Mouse (Mus musculus) intestine, embryonic 16.5 days (tissue): Measurements from ENCODE around the gene Plek. TPM values are rescaled to one million over a fixed set of nuclear protein-coding genes. Genes with fewer than 3 reads are reported as not detected.

Experiments used
- ATAC-seq: fragments of 200-750 bp; cut with Nextera tagmentation; 2 replicates; pipeline ENCODE4 v1.8.0; 2017; ENCODE audit warnings: moderate TSS enrichment, moderate library complexity
- H3K27ac ChIP-seq: fragments of 300-500 bp; sonication (generic); 2 replicates; pipeline ENCODE4 v1.5.1; 2014; ENCODE audit warnings: mild to moderate bottlenecking, low read length
- H3K27me3 ChIP-seq: fragments of 300-500 bp; sonication (generic); replicated peaks from 2 replicates; pipeline ENCODE4 v1.6.1; 2014; ENCODE audit warnings: low read length, control low read depth, mixed read lengths; ENCODE audit not compliant: control insufficient read depth, insufficient read depth
- H3K36me3 ChIP-seq: fragments of 300-500 bp; sonication (generic); 2 replicates; pipeline ENCODE4 v1.6.1; 2014; ENCODE audit warnings: low read length, control low read depth; ENCODE audit not compliant: control insufficient read depth, insufficient read depth
- H3K4me1 ChIP-seq: fragments of 300-500 bp; sonication (generic); 2 replicates; pipeline ENCODE4 v1.6.1; 2014; ENCODE audit warnings: low read length, control low read depth, mixed read lengths; ENCODE audit not compliant: control insufficient read depth, insufficient read depth
- H3K4me2 ChIP-seq: fragments of 300-500 bp; sonication (generic); 2 replicates; pipeline ENCODE4 v1.6.1; 2014; ENCODE audit warnings: low read depth, low read length, control low read depth
- H3K4me3 ChIP-seq: fragments of 300-500 bp; sonication (generic); 2 replicates; pipeline ENCODE4 v1.5.1; 2014; ENCODE audit warnings: mild to moderate bottlenecking, low read length
- H3K9ac ChIP-seq: fragments of 300-500 bp; sonication (generic); 2 replicates; pipeline ENCODE4 v1.6.1; 2014; ENCODE audit warnings: low read depth, low read length
- H3K9me3 ChIP-seq: fragments of 300-500 bp; sonication (generic); 2 replicates; pipeline ENCODE4 v1.6.1; 2016; ENCODE audit warnings: low read length, control low read depth; ENCODE audit not compliant: control insufficient read depth
- WGBS: fragments of 180-500 bp; shearing (Covaris S2); extraction: QIAGEN DNeasy Blood & Tissue Kit; methylation state at CpG from one replicate; pipeline ENCODE4 v1.1.7; 2014; 5-methylcytosine and 5-hydroxymethylcytosine counted together
- polyA plus RNA-seq: library from polyadenylated mRNA; unstranded; fragments of >200 nt; fragmentation: Nextera tagmentation; extraction: Ambion mirVana; gene quantifications from 2 replicates; pipeline ENCODE4 v1.2.1, GENCODE M21; 2015

The Plek gene
- polyA plus RNA-seq, 1 experiment from 2014 or later = 2.2 TPM

- ATAC-seq = no peak
- Histone ChIP-seq H3K9me3 (no peaks in the 10 kb centered on the region), H3K36me3 (no peaks in the 10 kb centered on the region), H3K4me3 (no peak overlapping the region), H3K4me1 (no peaks in the 10 kb centered on the region), H3K4me2 (no peak overlapping the region), H3K27me3 (no peaks in the 10 kb centered on the region), H3K27ac (no peak overlapping the region), H3K9ac (no peak overlapping the region)
- 84% methylated on average over 3 of the region's 3 CpGs for WGBS
Observed at GRCm38 (mm10) chr11:17003757-17004156, 48.4 kb downstream of the Plek start.

- WGBS = 67% methylated on average over 7 of the region's 7 CpGs
Observed at GRCm38 (mm10) chr11:17002739-17003373, 49.3 kb downstream of the Plek start.

GRCm38 (mm10) chr11:17000353-17001334 is 51.5 kb downstream of the Plek start:
- no peaks in the 10 kb centered on the region for H3K4me1 ChIP-seq
- WGBS = 61% methylated on average over 9 of the region's 9 CpGs
- H3K27me3 ChIP-seq = no peaks in the 10 kb centered on the region
- no peak overlapping the region for H3K9ac ChIP-seq
- ATAC-seq = no peak
- no peak overlapping the region for H3K27ac ChIP-seq
- no peak overlapping the region for H3K4me3 ChIP-seq
- H3K36me3 ChIP-seq = no peaks in the 10 kb centered on the region
- no peaks in the 10 kb centered on the region for H3K9me3 ChIP-seq
- H3K4me2 ChIP-seq = no peak overlapping the region

More at GRCm38 (mm10) chr11:17002739-17003373, 49.3 kb downstream of the Plek start:
- Histone ChIP-seq H3K36me3 (no peaks in the 10 kb centered on the region), H3K27me3 (no peaks in the 10 kb centered on the region), H3K4me2 (no peak overlapping the region), H3K9me3 (no peaks in the 10 kb centered on the region), H3K4me3 (no peak overlapping the region), H3K4me1 (no peaks in the 10 kb centered on the region), H3K27ac (no peak overlapping the region), H3K9ac (no peak overlapping the region)
- ATAC-seq = no peak

- no peak overlapping the region for H3K4me3 ChIP-seq
- no peaks in the 10 kb centered on the region for H3K9me3 ChIP-seq
- no peak overlapping the region for H3K9ac ChIP-seq
- ATAC-seq = no peak
- no peak overlapping the region for H3K27ac ChIP-seq
- H3K4me1 ChIP-seq = no peaks in the 10 kb centered on the region
- H3K27me3 ChIP-seq = no peaks in the 10 kb centered on the region
- no peaks in the 10 kb centered on the region for H3K36me3 ChIP-seq
- no peak overlapping the region for H3K4me2 ChIP-seq
Observed at GRCm38 (mm10) chr11:16999933-17000332, 52.2 kb downstream of the Plek start.

GRCm38 (mm10) chr11:16999387-16999786 is 52.8 kb downstream of the Plek start:
- H3K4me2 ChIP-seq = no peak overlapping the region
- H3K27ac ChIP-seq = no peak overlapping the region
- 90% methylated on average over 4 of the region's 4 CpGs for WGBS
- H3K36me3 ChIP-seq = no peaks in the 10 kb centered on the region
- no peak overlapping the region for H3K4me3 ChIP-seq
- H3K4me1 ChIP-seq = no peaks in the 10 kb centered on the region
- H3K9ac ChIP-seq = no peak overlapping the region
- no peaks in the 10 kb centered on the region for H3K9me3 ChIP-seq
- H3K27me3 ChIP-seq = no peaks in the 10 kb centered on the region
- ATAC-seq = no peak

GRCm38 (mm10) chr11:16997465-16997864 is 54.7 kb downstream of the Plek start:
- no peak for ATAC-seq
- Histone ChIP-seq H3K27me3 (no peaks in the 10 kb centered on the region), H3K4me1 (no peaks in the 10 kb centered on the region), H3K36me3 (no peaks in the 10 kb centered on the region), H3K4me3 (no peak overlapping the region), H3K4me2 (no peak overlapping the region), H3K27ac (no peak overlapping the region), H3K9ac (no peak overlapping the region), H3K9me3 (no peaks in the 10 kb centered on the region)

GRCm38 (mm10) chr11:16996818-16997217 is 55.4 kb downstream of the Plek start:
- no peak overlapping the region for H3K4me2 ChIP-seq

GRCm38 (mm10) chr11:16992880-16993279 is 59.3 kb downstream of the Plek start:
- H3K4me1 ChIP-seq = no peaks in the 10 kb centered on the region
- no peaks in the 10 kb centered on the region for H3K36me3 ChIP-seq
- no peak overlapping the region for H3K4me3 ChIP-seq
- H3K9me3 ChIP-seq = no peaks in the 10 kb centered on the region
- H3K27me3 ChIP-seq = no peaks in the 10 kb centered on the region
- ATAC-seq = no peak
- WGBS = 75% methylated on average over 6 of the region's 6 CpGs
- no peak overlapping the region for H3K27ac ChIP-seq
- H3K4me2 ChIP-seq = no peak overlapping the region
- H3K9ac ChIP-seq = no peak overlapping the region

More at GRCm38 (mm10) chr11:16996818-16997217, 55.4 kb downstream of the Plek start:
- Histone ChIP-seq H3K9ac (no peak overlapping the region), H3K36me3 (no peaks in the 10 kb centered on the region), H3K4me1 (no peaks in the 10 kb centered on the region), H3K4me3 (no peak overlapping the region), H3K27ac (no peak overlapping the region), H3K9me3 (no peaks in the 10 kb centered on the region), H3K27me3 (no peaks in the 10 kb centered on the region)
- no peak for ATAC-seq

- no peaks in the 10 kb centered on the region for H3K36me3 ChIP-seq
- H3K27ac ChIP-seq = no peak overlapping the region
- 80% methylated on average over 5 of the region's 5 CpGs for WGBS
- H3K9me3 ChIP-seq = no peaks in the 10 kb centered on the region
- H3K4me1 ChIP-seq = no peaks in the 10 kb centered on the region
- H3K27me3 ChIP-seq = no peaks in the 10 kb centered on the region
- H3K4me3 ChIP-seq = no peak overlapping the region
- no peak overlapping the region for H3K4me2 ChIP-seq
- H3K9ac ChIP-seq = no peak overlapping the region
- ATAC-seq = no peak
Observed at GRCm38 (mm10) chr11:16989885-16990284, 62.3 kb downstream of the Plek start.
